Mouse (Mus musculus) heart, postnatal 10 days (tissue): ENCODE data around the gene Tenm3. TPM values are rescaled to one million over a fixed set of nuclear protein-coding genes. Genes with fewer than 3 reads are reported as not detected.
A peak's percentile ranks its signal among the peaks of the same experiment; 100 is the strongest.

Experiments used
- DNase-seq, 2 experiments: peaks; one replicate each; pipeline ENCODE4 v3.0.0; 2021
- intact Hi-C: fragments of 180-260 bp; cut with DNase I; formaldehyde crosslinking; loops from one replicate; pipeline ENCODE4 v1.15.1; 2025
- total RNA-seq, 2 experiments: library from RNA; stranded (reverse); gene quantifications; 2 replicates each; pipeline ENCODE4 v1.2.3; 2021

Tenm3 gene
- total RNA-seq, 2 experiments from 2014 or later = 8.3 to 8.7 TPM

- DNase-seq = no peak
- intact Hi-C loops = no loop called here
Measured at GRCm38 (mm10) chr8:48751965-48752364, 91.8 kb downstream of the Tenm3 start.

- no peak for DNase-seq
- intact Hi-C loops = no loop called here
Measured at GRCm38 (mm10) chr8:48748503-48749059, 95.2 kb downstream of the Tenm3 start.

GRCm38 (mm10) chr8:48743912-48744311 is 99.8 kb downstream of the Tenm3 start:
- intact Hi-C loops = no loop called here
- DNase-seq = no peak

GRCm38 (mm10) chr8:48742741-48743140 is 101.0 kb downstream of the Tenm3 start:
- intact Hi-C loops = no loop called here
- DNase-seq = no peak

GRCm38 (mm10) chr8:48740951-48741350 is 102.8 kb downstream of the Tenm3 start:
- DNase-seq = no peak
- intact Hi-C loops = no loop called here

- intact Hi-C loops = no loop called here
- no peak for DNase-seq
Measured at GRCm38 (mm10) chr8:48740147-48740881, 103.4 kb downstream of the Tenm3 start.

GRCm38 (mm10) chr8:48733731-48734130 is 110.0 kb downstream of the Tenm3 start:
- intact Hi-C loops = no loop called here
- no peak for DNase-seq

GRCm38 (mm10) chr8:48733057-48733456 is 110.7 kb downstream of the Tenm3 start:
- no peak for DNase-seq
- intact Hi-C loops = no loop called here

GRCm38 (mm10) chr8:48730701-48731100 is 113.0 kb downstream of the Tenm3 start:
- no peak for DNase-seq
- intact Hi-C loops = no loop called here

- DNase-seq = no peak
- intact Hi-C loops = no loop called here
Measured at GRCm38 (mm10) chr8:48728833-48729690, 114.7 kb downstream of the Tenm3 start.

- intact Hi-C loops = no loop called here
- no peak for DNase-seq
Measured at GRCm38 (mm10) chr8:48728006-48728405, 115.7 kb downstream of the Tenm3 start.

- intact Hi-C loops = no loop called here
- DNase-seq = no peak
Measured at GRCm38 (mm10) chr8:48722744-48723143, 121.0 kb downstream of the Tenm3 start.

- DNase-seq = no peak
- intact Hi-C loops = no loop called here
Measured at GRCm38 (mm10) chr8:48722318-48722717, 121.4 kb downstream of the Tenm3 start.

- DNase-seq = no peak
- intact Hi-C loops = no loop called here
Measured at GRCm38 (mm10) chr8:48721376-48721775, 122.4 kb downstream of the Tenm3 start.

- DNase-seq = no peak
- intact Hi-C loops = no loop called here
Measured at GRCm38 (mm10) chr8:48715616-48716015, 128.1 kb downstream of the Tenm3 start.

GRCm38 (mm10) chr8:48706666-48707065 is 137.1 kb downstream of the Tenm3 start:
- DNase-seq = no peak
- intact Hi-C loops = no loop called here

GRCm38 (mm10) chr8:48704885-48705515 is 138.8 kb downstream of the Tenm3 start:
- peak in 1 of 2 experiments; percentile 18 for DNase-seq
- intact Hi-C loops = no loop called here

- intact Hi-C loops = no loop called here
- DNase-seq = peak; percentile 55 to 56
Measured at GRCm38 (mm10) chr8:48704485-48704884, 139.3 kb downstream of the Tenm3 start.

- intact Hi-C loops = loop anchor here (5.0 to 10.0 kb wide), 3 partner anchors 66 to 344 kb away; partner anchors contain the start of gene Tenm3
- peak; percentile 73 to 77 for DNase-seq
Measured at GRCm38 (mm10) chr8:48690665-48691395, 152.9 kb downstream of the Tenm3 start.

GRCm38 (mm10) chr8:48688706-48689105 is 155.0 kb downstream of the Tenm3 start:
- no peak for DNase-seq
- intact Hi-C loops = no loop called here
